Mouse (Mus musculus): Measurements from ENCODE around the gene Hint1. TPM values are rescaled to one million over a fixed set of nuclear protein-coding genes. Genes with fewer than 3 reads are reported as not detected.
A peak's percentile ranks its signal among the peaks of the same experiment; 100 is the strongest.
"Not testable (repeated sequence)": the region's sequence is repeated elsewhere in the genome, so short reads cannot be mapped to it uniquely, and the experiment has no call there.

Gene Hint1
- polyA plus RNA-seq, 1 experiment from 2014 or later, result 540 TPM

- no peaks in the 10 kb centered on the region for H3K36me3 ChIP-seq (ENCODE audit: insufficient read depth, low read length)
- no peaks in the 10 kb centered on the region for H3K27me3 ChIP-seq (ENCODE audit: insufficient read depth, low read length)
- 92% methylated on average over 11 of the region's 11 CpGs for whole genome bisulfite sequencing
- H3K9me3 ChIP-seq (ENCODE audit: low read length), result no peaks in the 10 kb centered on the region
- no peak overlapping the region for H3K9ac ChIP-seq (replicated peaks; ENCODE audit: low read length)
- H3K27ac ChIP-seq (ENCODE audit: low read length), result no peak overlapping the region
- no peak overlapping the region for H3K4me3 ChIP-seq (ENCODE audit: low read length)
- no peaks in the 10 kb centered on the region for H3K4me1 ChIP-seq (ENCODE audit: insufficient read depth, low read length)
- ATAC-seq (ENCODE audit: low FRiP score, low TSS enrichment), result no peak
- no peak overlapping the region for H3K4me2 ChIP-seq (replicated peaks; ENCODE audit: low read depth, low read length)
These were observed 25.3 kb upstream of the Hint1 start for GRCm38 (mm10) chr11:54840891-54841290.

- H3K4me2 ChIP-seq (replicated peaks; ENCODE audit: low read depth, low read length), result no peak overlapping the region
- H3K4me1 ChIP-seq (ENCODE audit: insufficient read depth, low read length), result 0 out of 2 replicates have a peak, but pooled peaks cover 2% of the 10 kb centered on the region
- no peaks in the 10 kb centered on the region for H3K9me3 ChIP-seq (ENCODE audit: low read length)
- H3K36me3 ChIP-seq (ENCODE audit: insufficient read depth, low read length), result no peaks in the 10 kb centered on the region
- H3K4me3 ChIP-seq (ENCODE audit: low read length), result no peak overlapping the region
- WGBS, result 57% methylated on average over 9 of the region's 9 CpGs
- no peaks in the 10 kb centered on the region for H3K27me3 ChIP-seq (ENCODE audit: insufficient read depth, low read length)
- ATAC-seq (ENCODE audit: low FRiP score, low TSS enrichment), result no peak
- H3K27ac ChIP-seq (ENCODE audit: low read length), result no peak overlapping the region
- H3K9ac ChIP-seq (replicated peaks; ENCODE audit: low read length), result no peak overlapping the region
These were observed 21.8 kb upstream of the Hint1 start for GRCm38 (mm10) chr11:54844424-54844823.

DNA sequence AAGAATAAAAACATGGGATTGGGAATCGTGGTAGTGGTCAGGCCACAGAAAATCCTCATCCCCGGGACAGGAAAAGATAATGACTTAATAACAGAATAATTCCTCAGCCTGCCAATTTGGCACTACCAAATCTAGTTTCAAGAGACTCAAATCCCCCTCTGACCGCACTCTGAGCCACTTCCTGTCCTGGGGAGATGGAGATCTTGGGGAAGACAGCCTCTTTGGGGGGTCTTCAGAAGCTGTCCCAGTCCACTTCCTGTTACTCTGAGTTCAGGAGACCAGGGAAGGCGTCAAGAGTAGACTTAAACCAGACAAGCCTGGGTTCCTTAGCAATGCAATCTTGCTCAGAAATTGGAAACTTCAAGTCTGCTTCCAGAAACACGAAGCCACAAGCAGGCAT lies 21.2 kb upstream of the Hint1 start:
- H3K36me3 ChIP-seq (ENCODE audit: insufficient read depth, low read length), result no peaks in the 10 kb centered on the region
- no peak overlapping the region for H3K27ac ChIP-seq (ENCODE audit: low read length)
- no peak for ATAC-seq (ENCODE audit: low FRiP score, low TSS enrichment)
- H3K4me2 ChIP-seq (replicated peaks; ENCODE audit: low read depth, low read length), result no peak overlapping the region
- no peak overlapping the region for H3K4me3 ChIP-seq (ENCODE audit: low read length)
- no peaks in the 10 kb centered on the region for H3K27me3 ChIP-seq (ENCODE audit: insufficient read depth, low read length)
- H3K9me3 ChIP-seq (ENCODE audit: low read length), result no peaks in the 10 kb centered on the region
- H3K9ac ChIP-seq (replicated peaks; ENCODE audit: low read length), result no peak overlapping the region
- 0 out of 2 replicates have a peak, but pooled peaks cover 2% of the 10 kb centered on the region for H3K4me1 ChIP-seq (ENCODE audit: insufficient read depth, low read length)
- 78% methylated on average over 5 of the region's 5 CpGs for WGBS

DNA sequence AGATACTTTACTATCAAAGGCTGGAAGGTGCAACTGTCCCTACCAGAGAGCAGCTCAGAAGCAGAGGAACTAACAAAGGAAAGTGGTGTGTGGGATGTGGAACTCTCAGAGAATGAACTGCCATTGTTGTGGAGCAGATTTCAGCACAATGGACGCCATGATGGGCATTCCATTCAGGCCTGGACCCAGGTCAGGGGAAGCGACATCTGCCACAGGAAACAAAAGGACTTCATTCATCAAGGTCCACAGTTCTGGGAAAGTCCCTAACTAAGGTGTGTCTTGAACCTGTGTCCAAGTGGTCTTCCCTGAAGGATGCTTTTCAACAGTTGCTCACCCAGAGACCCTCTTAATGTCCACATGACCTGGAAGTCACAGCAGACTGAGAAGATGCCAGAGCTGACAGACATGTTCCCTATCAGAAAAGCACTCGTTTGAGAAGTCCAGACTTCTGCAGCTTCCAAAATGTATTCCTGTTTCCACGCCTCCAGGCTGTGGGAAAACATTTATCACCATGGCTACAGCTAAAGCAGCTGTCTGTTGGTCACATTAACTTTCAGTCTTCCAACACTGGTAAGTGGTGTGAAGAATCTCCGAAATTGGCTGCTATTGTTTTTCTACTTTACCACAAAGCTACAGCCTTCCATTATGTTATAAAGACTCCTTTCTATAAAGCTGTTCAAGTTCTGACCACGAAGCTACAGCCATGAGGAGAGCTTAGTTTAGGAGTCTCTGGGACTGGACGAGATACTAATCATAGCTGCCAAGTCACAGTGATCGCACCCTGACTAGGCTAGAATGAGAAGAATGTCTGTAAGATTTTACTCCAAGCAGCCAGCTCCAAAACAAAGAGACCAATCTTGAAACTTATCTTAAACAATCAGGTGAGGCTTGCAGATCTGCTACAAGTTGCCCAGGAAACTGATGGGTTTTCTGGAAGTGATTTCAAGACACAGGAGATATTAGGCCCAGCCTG lies 20.4 kb upstream of the Hint1 start:
- H3K4me3 ChIP-seq (ENCODE audit: low read length), result no peak overlapping the region
- no peak overlapping the region for H3K4me2 ChIP-seq (replicated peaks; ENCODE audit: low read depth, low read length)
- no peak overlapping the region for H3K27ac ChIP-seq (ENCODE audit: low read length)
- H3K36me3 ChIP-seq (ENCODE audit: insufficient read depth, low read length), result no peaks in the 10 kb centered on the region
- H3K27me3 ChIP-seq (ENCODE audit: insufficient read depth, low read length), result no peaks in the 10 kb centered on the region
- H3K4me1 ChIP-seq (ENCODE audit: insufficient read depth, low read length), result 0 out of 2 replicates have a peak, but pooled peaks cover 2% of the 10 kb centered on the region
- H3K9me3 ChIP-seq (ENCODE audit: low read length), result no peaks in the 10 kb centered on the region
- no peak overlapping the region for H3K9ac ChIP-seq (replicated peaks; ENCODE audit: low read length)
- WGBS, result 62% methylated on average over 8 of the region's 8 CpGs
- ATAC-seq (ENCODE audit: low FRiP score, low TSS enrichment), result no peak

- Histone ChIP-seq H3K4me2 (replicated peaks; ENCODE audit: low read depth, low read length) (no peak overlapping the region), H3K4me1 (ENCODE audit: insufficient read depth, low read length) (0 out of 2 replicates have a peak, but pooled peaks cover 2% of the 10 kb centered on the region), H3K36me3 (ENCODE audit: insufficient read depth, low read length) (no peaks in the 10 kb centered on the region), H3K9me3 (ENCODE audit: low read length) (no peaks in the 10 kb centered on the region), H3K4me3 (ENCODE audit: low read length) (no peak overlapping the region), H3K27me3 (ENCODE audit: insufficient read depth, low read length) (no peaks in the 10 kb centered on the region), H3K9ac (replicated peaks; ENCODE audit: low read length) (no peak overlapping the region), H3K27ac (ENCODE audit: low read length) (no peak overlapping the region)
- WGBS, result 82% methylated on average over 10 of the region's 10 CpGs
- no peak for ATAC-seq (ENCODE audit: low FRiP score, low TSS enrichment)
These were observed 16.0 kb upstream of the Hint1 start for GRCm38 (mm10) chr11:54849961-54850758.

DNA sequence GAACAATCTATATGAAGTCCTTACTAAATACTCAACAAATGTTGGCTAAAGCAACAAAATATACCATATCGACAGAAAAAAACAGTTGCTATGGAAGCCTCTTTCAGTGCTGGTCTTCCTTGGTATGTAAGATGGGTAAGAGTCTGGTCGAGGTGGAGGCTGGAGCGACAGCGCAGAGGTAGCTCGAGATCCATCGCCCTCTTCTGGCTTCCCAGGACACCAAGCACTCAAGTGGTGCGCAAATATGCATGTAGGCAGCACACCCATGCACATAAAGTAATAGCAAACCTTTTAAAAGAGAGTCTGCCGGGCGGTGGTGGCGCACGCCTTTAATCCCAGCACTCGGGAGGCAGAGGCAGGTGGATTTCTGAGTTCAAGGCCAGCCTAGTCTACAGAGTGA lies 14.5 kb upstream of the Hint1 start:
- no peaks in the 10 kb centered on the region for H3K27me3 ChIP-seq (ENCODE audit: insufficient read depth, low read length)
- ATAC-seq (ENCODE audit: low FRiP score, low TSS enrichment), result no peak
- H3K9ac ChIP-seq (replicated peaks; ENCODE audit: low read length), result no peak overlapping the region
- H3K36me3 ChIP-seq (ENCODE audit: insufficient read depth, low read length), result no peaks in the 10 kb centered on the region
- 92% methylated on average over 12 of the region's 12 CpGs for WGBS
- no peak overlapping the region for H3K4me2 ChIP-seq (replicated peaks; ENCODE audit: low read depth, low read length)
- no peak overlapping the region for H3K4me3 ChIP-seq (ENCODE audit: low read length)
- no peaks in the 10 kb centered on the region for H3K9me3 ChIP-seq (ENCODE audit: low read length)
- 0 out of 2 replicates have a peak, but pooled peaks cover 2% of the 10 kb centered on the region for H3K4me1 ChIP-seq (ENCODE audit: insufficient read depth, low read length)
- H3K27ac ChIP-seq (ENCODE audit: low read length), result no peak overlapping the region

- not testable (repeated sequence) for H3K36me3 ChIP-seq (ENCODE audit: insufficient read depth, low read length); H3K4me2 ChIP-seq (replicated peaks; ENCODE audit: low read depth, low read length); H3K9ac ChIP-seq (replicated peaks; ENCODE audit: low read length); H3K27ac ChIP-seq (ENCODE audit: low read length); H3K4me3 ChIP-seq (ENCODE audit: low read length); H3K27me3 ChIP-seq (ENCODE audit: insufficient read depth, low read length); H3K4me1 ChIP-seq (ENCODE audit: insufficient read depth, low read length); H3K9me3 ChIP-seq (ENCODE audit: low read length); ATAC-seq (ENCODE audit: low FRiP score, low TSS enrichment)
- WGBS, result 93% methylated on average over 11 of the region's 12 CpGs
These were observed 7.3 kb upstream of the Hint1 start for GRCm38 (mm10) chr11:54858880-54859279.

- WGBS, result 22% methylated on average over 11 of the region's 11 CpGs
- peak overlapping the region; percentile 77 for H3K4me3 ChIP-seq (ENCODE audit: low read length)
- H3K9ac ChIP-seq (replicated peaks; ENCODE audit: low read length), result peak overlapping the region; percentile 77
- H3K9me3 ChIP-seq (ENCODE audit: low read length), result no peaks in the 10 kb centered on the region
- peak overlapping the region; percentile 76 for H3K4me2 ChIP-seq (replicated peaks; ENCODE audit: low read depth, low read length)
- H3K27me3 ChIP-seq (ENCODE audit: insufficient read depth, low read length), result no peaks in the 10 kb centered on the region
- peaks cover 6% of the 10 kb centered on the region for H3K4me1 ChIP-seq (ENCODE audit: insufficient read depth, low read length)
- peak overlapping the region; percentile 34; the same call in 1 of the 2 replicates for H3K27ac ChIP-seq (ENCODE audit: low read length)
- ATAC-seq (ENCODE audit: low FRiP score, low TSS enrichment), result no peak
- H3K36me3 ChIP-seq (ENCODE audit: insufficient read depth, low read length), result no peaks in the 10 kb centered on the region
These were observed 6.6 kb upstream of the Hint1 start for GRCm38 (mm10) chr11:54859322-54860165.

All from kidney, embryonic 16.5 days (tissue).